Mouse (Mus musculus) embryonic stem cell, embryonic (primary cell): ENCODE measurements around the gene Gnb1.

Experiments
- CTCF ChIA-PET, 4 experiments: fragments of 300-600 bp in 2 of 4; fragments of 350-600 bp in 2 of 4; sonication (Branson Sonifier 250); formaldehyde crosslinking; loops; one replicate each; lab custom pipeline; 2022; ENCODE audit warnings: inconsistent platforms in 2 of 4; lab: Charles Lee
- POLR2A ChIA-PET, 4 experiments: fragments of 300-600 bp in 2 of 4; fragments of 350-600 bp in 2 of 4; sonication (Branson Sonifier 250); formaldehyde crosslinking; loops; one replicate each; lab custom pipeline; 2022; ENCODE audit warnings: antibody characterized with exemption in 4 of 4, inconsistent platforms in 1 of 4; lab: Charles Lee

Gnb1 gene

GRCm38 (mm10) chr4:155497963-155498362 is 6.8 kb downstream of the Gnb1 start:
- POLR2A ChIA-PET, result interaction anchor here in 2 of 4 experiments (0.6 to 1.4 kb wide), 2 partner anchors 16 to 804 kb away, joined by 3 to 4 read pairs; no protein-coding TSS in a partner anchor
- CTCF ChIA-PET, result interaction anchor here in 2 of 4 experiments (0.6 to 1.7 kb wide), 2 partner anchors 17 to 268 kb away, joined by 4 to 5 read pairs; no protein-coding TSS in a partner anchor

DNA sequence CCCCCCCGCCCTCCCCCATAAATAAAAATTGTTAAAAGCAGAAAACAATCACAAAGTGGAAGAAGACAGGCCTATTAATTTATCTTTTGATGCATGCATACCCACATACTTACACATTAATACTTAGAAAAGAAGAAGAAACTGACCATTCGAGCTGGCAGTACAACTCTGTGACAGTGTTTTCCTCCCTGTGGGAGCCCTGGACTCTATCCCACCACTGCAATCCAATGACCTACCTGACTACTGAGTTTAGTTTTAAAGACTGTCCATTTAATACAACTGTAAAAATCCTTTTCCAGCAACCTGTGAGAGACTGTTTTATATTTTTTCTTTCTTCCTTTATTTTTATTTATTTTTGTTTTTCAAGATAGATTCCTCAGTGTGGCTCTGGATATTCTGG is 10.0 kb downstream of the Gnb1 start:
- ChIA-PET POLR2A (no interaction called here), CTCF (no interaction called here)

GRCm38 (mm10) chr4:155505067-155505466 is 13.9 kb downstream of the Gnb1 start:
- CTCF ChIA-PET, result interaction anchor here in 2 of 4 experiments (0.6 to 1.7 kb wide), 4 partner anchors 9 to 226 kb away, joined by 3 to 7 read pairs (median 4); no protein-coding TSS in a partner anchor
- POLR2A ChIA-PET, result interaction anchor here in 3 of 4 experiments (1.0 to 5.0 kb wide), 7 partner anchors 9 to 101 kb away, joined by 3 to 30 read pairs (median 6); partner anchors contain the start of gene Gnb1 (in 1 of the 3)

- CTCF ChIA-PET, result interaction anchor here in 2 of 4 experiments (0.6 to 1.7 kb wide), 6 partner anchors 10 to 227 kb away, joined by 3 to 7 read pairs (median 4); no protein-coding TSS in a partner anchor
- POLR2A ChIA-PET, result interaction anchor here in 3 of 4 experiments (0.6 to 5.0 kb wide), 14 partner anchors 9 to 704 kb away, joined by 3 to 30 read pairs (median 4); partner anchors contain the start of genes Gnb1 (in 1 of the 3) and Mrpl20 (in 1 of the 3)
Measured at GRCm38 (mm10) chr4:155505671-155506295, 14.6 kb downstream of the Gnb1 start.

GRCm38 (mm10) chr4:155508614-155509013 is 17.5 kb downstream of the Gnb1 start:
- CTCF ChIA-PET, result interaction anchor here in 1 of 4 experiments (0.6 to 0.7 kb wide), 2 partner anchors 10 to 19 kb away, joined by 3 to 5 read pairs; no protein-coding TSS in a partner anchor
- POLR2A ChIA-PET, result interaction anchor here in 1 of 4 experiments (0.8 to 1.2 kb wide), 4 partner anchors 8 to 54 kb away, joined by 3 to 6 read pairs (median 4); no protein-coding TSS in a partner anchor

DNA sequence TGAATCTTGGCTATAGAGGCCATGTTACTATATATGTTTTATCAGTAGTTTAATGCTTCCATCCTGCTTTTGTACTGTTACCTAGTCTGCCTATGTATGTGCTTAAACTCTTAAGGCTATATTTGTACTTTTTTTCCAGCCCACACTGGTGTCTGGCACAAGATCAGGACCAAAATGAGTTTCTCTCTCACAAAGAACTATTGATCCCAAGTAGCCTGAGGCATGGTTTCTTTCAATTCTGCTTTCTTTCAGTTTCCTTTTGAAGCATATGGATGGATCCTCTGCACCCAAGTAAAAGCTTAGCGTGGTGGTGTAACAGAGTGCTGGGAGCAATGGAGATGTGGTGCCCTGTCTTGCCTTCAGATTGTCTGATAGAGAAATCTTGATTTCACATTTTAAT is 19.8 kb downstream of the Gnb1 start:
- ChIA-PET POLR2A (interaction anchor here in 1 of 4 experiments (0.9 kb wide), 1 partner anchor 61 kb away, joined by 3 read pairs; no protein-coding TSS in a partner anchor), CTCF (interaction anchor here in 1 of 4 experiments (0.7 kb wide), 1 partner anchor 15 kb away, joined by 3 read pairs; no protein-coding TSS in a partner anchor)

DNA sequence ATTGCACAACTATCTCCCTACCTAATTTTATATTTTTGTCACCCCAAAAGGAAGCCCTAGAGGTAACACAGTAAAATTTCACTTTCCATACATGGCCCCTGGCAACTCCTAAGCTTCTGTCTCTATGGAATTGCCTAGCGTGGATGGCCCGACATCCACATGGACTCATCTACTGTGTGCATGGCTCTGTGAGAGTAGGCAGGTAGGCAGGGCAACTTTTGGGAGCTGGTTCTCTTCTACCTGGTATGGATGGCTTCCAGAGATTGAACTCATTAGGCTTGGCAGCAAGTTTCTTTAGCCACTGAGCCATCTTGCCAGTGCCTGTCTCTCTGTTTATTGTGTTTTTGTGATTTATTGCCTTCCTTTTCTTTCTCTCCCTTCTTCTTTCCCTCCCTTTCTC is 23.6 kb downstream of the Gnb1 start:
- ChIA-PET CTCF (interaction anchor here in 2 of 4 experiments (0.5 to 1.3 kb wide), 4 partner anchors 32 to 60 kb away, joined by 3 to 4 read pairs (median 3); no protein-coding TSS in a partner anchor), POLR2A (interaction anchor here in 3 of 4 experiments (0.6 to 3.1 kb wide), 15 partner anchors 8 to 545 kb away, joined by 3 to 12 read pairs (median 3); partner anchors contain the start of genes Atad3a (in 1 of the 3) and Ttll10 (in 1 of the 3))

DNA sequence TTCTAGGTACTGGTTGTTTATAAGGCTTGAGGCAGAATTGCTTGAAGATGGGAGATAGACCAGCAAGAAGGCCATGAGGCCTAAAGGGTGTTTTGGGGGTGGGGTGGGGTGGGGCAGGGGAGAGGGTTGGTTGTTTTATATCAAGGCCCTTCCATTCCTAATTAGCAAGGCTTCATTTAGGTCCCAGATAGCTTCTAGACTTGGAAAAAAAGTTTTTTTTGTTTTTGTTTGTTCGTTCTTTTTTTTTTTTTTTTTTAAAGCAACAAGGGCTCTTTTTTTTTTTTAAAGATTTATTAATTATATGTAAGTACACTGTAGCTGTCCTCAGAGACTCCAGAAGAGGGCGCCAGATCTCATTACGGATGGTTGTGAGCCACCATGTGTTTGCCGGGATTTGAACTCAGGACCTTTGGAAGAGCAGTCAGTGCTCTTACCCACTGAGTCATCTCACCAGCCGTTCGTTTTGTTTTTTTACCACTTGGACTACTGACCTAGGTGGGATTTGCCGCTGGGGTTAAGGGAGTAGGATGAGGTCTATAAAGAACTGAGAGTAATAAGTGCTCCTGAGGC is 26.9 kb downstream of the Gnb1 start:
- ChIA-PET CTCF (interaction anchor here (0.6 to 1.3 kb wide), 12 partner anchors 9 to 944 kb away, joined by 3 to 13 read pairs (median 5); no protein-coding TSS in a partner anchor), POLR2A (interaction anchor here in 3 of 4 experiments (0.6 to 1.5 kb wide), 6 partner anchors 12 to 47 kb away, joined by 3 to 10 read pairs (median 4); no protein-coding TSS in a partner anchor)

DNA sequence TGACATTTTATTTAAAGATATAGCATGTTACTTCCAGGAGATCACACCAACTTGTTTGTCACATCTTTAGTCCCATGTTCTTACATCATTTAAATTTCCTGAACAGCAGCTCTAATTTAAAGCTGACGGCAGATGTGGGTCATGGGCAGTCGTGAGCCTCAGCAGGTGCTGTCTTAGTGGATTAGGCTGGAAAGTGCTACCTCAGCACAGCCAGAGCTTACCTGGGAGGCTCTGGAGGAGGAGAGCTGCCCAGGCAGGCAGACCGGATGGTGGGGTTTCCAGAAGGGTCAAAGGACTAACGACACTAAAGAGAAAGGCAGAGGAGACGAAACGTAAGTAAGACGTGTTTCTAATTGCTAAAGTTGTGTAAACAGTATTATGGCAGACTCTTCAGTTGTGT is 31.2 kb downstream of the Gnb1 start:
- ChIA-PET CTCF (no interaction called here), POLR2A (interaction anchor here in 2 of 4 experiments (0.5 to 1.8 kb wide), 5 partner anchors 7 to 80 kb away, joined by 3 to 8 read pairs (median 3); partner anchors contain the start of gene Gnb1 (in 1 of the 2))

- ChIA-PET POLR2A (interaction anchor here in 2 of 4 experiments (1.3 to 1.8 kb wide), 3 partner anchors 10 to 29 kb away, joined by 3 to 6 read pairs (median 6); no protein-coding TSS in a partner anchor), CTCF (no interaction called here)
Measured at GRCm38 (mm10) chr4:155525751-155526150, 34.6 kb downstream of the Gnb1 start.

DNA sequence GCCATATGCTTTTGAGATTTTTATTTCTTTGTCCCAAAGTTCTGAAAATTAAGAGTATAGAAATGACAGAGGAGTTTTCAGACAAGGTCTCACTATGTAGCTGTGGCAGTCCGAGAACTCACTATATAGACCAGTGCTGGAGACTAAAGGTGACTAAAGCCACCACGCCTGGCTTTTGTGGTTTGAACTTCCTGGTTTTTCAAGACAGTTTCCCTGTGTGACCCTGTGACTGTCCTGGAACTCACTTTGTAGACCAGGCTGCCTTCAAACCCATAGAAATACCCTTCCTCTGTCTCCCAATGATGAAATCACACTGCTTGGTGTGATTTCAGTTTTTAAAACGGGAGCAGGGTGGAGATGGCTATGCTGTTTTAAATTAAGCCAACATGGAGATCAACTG is 38.1 kb downstream of the Gnb1 start:
- POLR2A ChIA-PET, result no interaction called here
- CTCF ChIA-PET, result no interaction called here

DNA sequence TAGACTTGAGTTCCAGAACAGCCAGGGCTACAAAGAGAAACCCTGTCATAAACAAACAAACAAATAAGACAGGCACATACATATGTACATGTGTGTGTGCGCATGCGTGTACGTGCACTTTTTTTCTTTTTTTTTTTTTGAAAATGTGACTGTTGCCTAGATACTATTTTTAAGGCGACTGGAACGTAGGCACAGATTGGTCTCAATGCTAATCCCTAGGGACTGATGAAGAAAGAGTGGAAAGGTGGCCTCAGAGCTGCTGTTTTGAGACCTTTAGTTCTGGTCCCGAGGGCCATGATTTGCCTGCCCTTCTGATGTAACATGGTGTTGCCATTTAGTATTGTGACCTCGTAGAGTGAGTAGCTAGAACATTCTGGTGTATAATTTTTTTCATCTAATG is 58.8 kb downstream of the Gnb1 start:
- POLR2A ChIA-PET, result interaction anchor here in 3 of 4 experiments (0.6 to 1.8 kb wide), 8 partner anchors 9 to 291 kb away, joined by 3 to 6 read pairs (median 4); no protein-coding TSS in a partner anchor
- CTCF ChIA-PET, result interaction anchor here in 1 of 4 experiments (1.6 kb wide), 1 partner anchor 30 kb away, joined by 3 read pairs; no protein-coding TSS in a partner anchor

DNA sequence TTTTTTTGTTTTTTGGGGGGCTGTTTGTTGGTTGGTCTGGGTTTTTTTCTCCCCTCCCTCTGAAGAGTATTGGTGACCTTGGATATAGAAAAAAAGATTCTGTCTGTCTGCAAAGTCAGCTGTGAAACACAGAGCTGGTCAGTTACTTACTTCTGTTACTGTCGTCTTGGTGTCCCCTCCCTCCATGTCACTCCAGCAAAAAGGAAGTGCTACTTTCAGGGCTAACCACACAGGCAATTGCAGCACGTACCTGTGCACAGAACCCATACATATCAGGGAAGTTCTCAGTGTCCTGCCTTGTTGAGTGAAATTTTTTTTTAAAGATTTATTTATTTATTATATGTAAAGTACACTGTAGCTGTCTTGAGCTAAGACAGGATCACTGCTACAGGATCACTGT is 59.3 kb downstream of the Gnb1 start:
- POLR2A ChIA-PET, result interaction anchor here in 3 of 4 experiments (0.6 to 1.8 kb wide), 7 partner anchors 9 to 454 kb away, joined by 3 to 6 read pairs (median 4); no protein-coding TSS in a partner anchor
- CTCF ChIA-PET, result interaction anchor here in 1 of 4 experiments (1.6 kb wide), 1 partner anchor 30 kb away, joined by 3 read pairs; no protein-coding TSS in a partner anchor

DNA sequence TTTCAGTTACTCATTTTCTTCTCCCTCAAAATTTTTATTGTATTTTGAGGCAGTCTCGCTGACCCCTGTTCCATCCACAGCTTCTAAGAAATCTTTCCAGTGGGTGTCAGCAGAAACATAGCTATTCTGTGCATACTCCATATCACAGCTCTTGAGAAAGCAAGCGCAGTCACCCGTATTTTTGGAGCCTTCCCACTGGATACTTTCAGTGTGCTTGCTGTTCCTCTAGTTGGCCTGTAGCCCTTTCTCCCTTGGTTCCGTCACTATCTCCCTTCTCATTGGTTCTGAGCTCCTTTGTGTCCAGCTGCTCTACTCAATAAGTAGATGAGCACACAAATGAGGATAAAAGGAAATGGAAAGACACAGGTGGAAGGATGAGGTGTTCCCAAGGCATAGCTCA is 59.9 kb downstream of the Gnb1 start:
- ChIA-PET POLR2A (interaction anchor here in 1 of 4 experiments (1.7 to 1.8 kb wide), 2 partner anchors 10 to 12 kb away, joined by 4 read pairs; no protein-coding TSS in a partner anchor), CTCF (no interaction called here)

GRCm38 (mm10) chr4:155552917-155553532 is 61.9 kb downstream of the Gnb1 start:
- POLR2A ChIA-PET, result interaction anchor here in 2 of 4 experiments (0.7 to 2.2 kb wide), 2 partner anchors 10 to 51 kb away, joined by 4 to 7 read pairs; no protein-coding TSS in a partner anchor
- CTCF ChIA-PET, result interaction anchor here in 2 of 4 experiments (0.7 to 1.0 kb wide), 3 partner anchors 26 to 352 kb away, joined by 3 read pairs; no protein-coding TSS in a partner anchor

- ChIA-PET POLR2A (interaction anchor here in 3 of 4 experiments (0.6 to 2.8 kb wide), 7 partner anchors 8 to 86 kb away, joined by 3 to 22 read pairs (median 3); partner anchors contain the start of gene Tmem52 (in 1 of the 3)), CTCF (no interaction called here)
Measured at GRCm38 (mm10) chr4:155554880-155555279, 63.7 kb downstream of the Gnb1 start.

- CTCF ChIA-PET, result interaction anchor here in 1 of 4 experiments (0.7 kb wide), 1 partner anchor 74 kb away, joined by 3 read pairs; no protein-coding TSS in a partner anchor
- POLR2A ChIA-PET, result interaction anchor here in 3 of 4 experiments (1.0 to 2.8 kb wide), 9 partner anchors 8 to 86 kb away, joined by 3 to 22 read pairs (median 3); no protein-coding TSS in a partner anchor
Measured at GRCm38 (mm10) chr4:155555464-155555863, 64.3 kb downstream of the Gnb1 start.
